ENCODE assay signal across 8 mouse cellular contexts in the genomic region with DNA sequence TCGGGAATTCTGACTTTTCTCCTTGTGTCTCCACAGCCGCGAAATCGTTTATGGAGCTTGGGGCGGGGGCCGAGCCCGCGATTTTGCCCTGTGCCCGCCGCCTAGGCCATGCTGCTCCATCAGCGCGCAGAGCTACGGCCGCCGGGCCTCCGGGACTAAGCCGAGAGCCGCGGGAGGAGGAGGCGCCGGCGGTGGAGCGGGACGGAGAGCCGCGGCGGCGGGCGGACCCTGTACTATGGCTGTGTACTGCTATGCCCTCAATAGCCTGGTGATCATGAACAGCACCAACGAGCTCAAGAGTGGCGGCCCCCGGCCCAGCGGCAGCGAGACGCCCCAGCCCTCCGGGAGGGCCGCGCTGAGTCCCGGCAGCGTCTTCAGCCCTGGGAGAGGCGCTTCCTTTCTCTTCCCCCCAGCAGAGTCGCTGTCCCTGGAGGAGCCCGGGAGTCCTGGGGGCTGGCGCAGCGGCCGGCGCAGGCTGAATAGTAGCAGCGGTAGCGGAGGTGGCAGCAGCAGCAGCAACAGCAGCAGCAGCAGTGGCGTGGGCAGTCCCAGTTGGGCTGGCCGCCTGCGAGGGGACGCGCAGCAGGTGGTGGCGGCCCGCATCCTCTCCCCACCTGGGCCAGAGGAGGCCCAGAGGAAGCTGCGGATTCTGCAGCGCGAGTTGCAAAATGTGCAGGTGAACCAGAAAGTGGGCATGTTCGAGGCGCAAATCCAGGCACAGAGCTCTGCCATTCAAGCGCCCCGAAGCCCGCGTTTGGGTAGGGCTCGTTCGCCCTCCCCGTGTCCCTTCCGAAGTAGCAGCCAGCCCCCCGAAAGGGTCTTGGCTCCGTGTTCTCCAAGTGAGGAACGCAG. TPM values are rescaled to one million over a fixed set of nuclear protein-coding genes. Genes with fewer than 3 reads are reported as not detected.
DNase-seq lines count a peak whose midpoint lies in the region; ATAC-seq and TF ChIP-seq lines count a peak whose summit lies in the region.

No protein-coding gene starts in this region.

- no peaks in the 10 kb centered on the region for H3K9me3 ChIP-seq in heart, embryonic 13.5 days

- no peak for DNase-seq in testis, postnatal 14 days (ENCODE audit: low spot score)
- peak; percentile 57 to 65 for DNase-seq in cerebellum, postnatal 14 days
- DNase-seq in layer of hippocampus, adult 18-20 months (ENCODE audit: low spot score in 2 of 2) = peak; percentile 36 to 72
- DNase-seq in lung, postnatal 36 days = peak; percentile 28
- no peak for DNase-seq in urinary bladder, adult 18-20 months (ENCODE audit: low spot score in 2 of 2)

- 4% methylated on average over 72 of the region's 72 CpGs for WGBS in heart, embryonic 13.5 days
- WGBS in small intestine, adult 2 months = 21% methylated on average over 72 of the region's 72 CpGs

- TF ChIP-seq CTCF in testis, adult 2 months (IDR thresholded peaks at IDR 0.05; ENCODE audit: control insufficient read depth, insufficient read depth, insufficient replicate concordance, low read depth, low read length) = no peak
- TF ChIP-seq CTCF in small intestine, adult 2 months (IDR thresholded peaks at IDR 0.05; ENCODE audit: extremely low read depth, insufficient read length, insufficient replicate concordance, low read depth, low read length) = no peak

- H3K27ac ChIP-seq in testis, adult 2 months (ENCODE audit: control insufficient read depth, insufficient read depth, low read depth, low read length) = no peak overlapping the region
- H3K27ac ChIP-seq in heart, embryonic 13.5 days (replicated peaks) = peak overlapping the region; percentile 92; the same call in 1 of the 2 replicates
- no peak overlapping the region for H3K27ac ChIP-seq in small intestine, adult 2 months (ENCODE audit: insufficient read depth, low read depth, low read length)

- H3K36me3 ChIP-seq in testis, adult 2 months (ENCODE audit: control insufficient read depth, insufficient read depth, low read length) = no peaks in the 10 kb centered on the region
- peaks cover 24% of the 10 kb centered on the region; the same call in 1 of the 2 replicates for H3K36me3 ChIP-seq in heart, embryonic 13.5 days
- no peaks in the 10 kb centered on the region; the same call in 1 of the 2 replicates for H3K36me3 ChIP-seq in small intestine, adult 2 months (ENCODE audit: control insufficient read depth, insufficient read depth, low read length)

- H3K27me3 ChIP-seq in testis, adult 2 months (ENCODE audit: control insufficient read depth, insufficient read depth, low read length) = no peaks in the 10 kb centered on the region; the same call in 1 of the 2 replicates
- H3K27me3 ChIP-seq in heart, embryonic 13.5 days (replicated peaks) = peaks cover 37% of the 10 kb centered on the region
- H3K27me3 ChIP-seq in small intestine, adult 2 months (ENCODE audit: control insufficient read depth, insufficient read depth, low read length) = 0 out of 2 replicates have a peak, but pooled peaks cover 2% of the 10 kb centered on the region

- H3K4me3 ChIP-seq in testis, adult 2 months (ENCODE audit: control insufficient read depth, low read depth, low read length) = peak overlapping the region; percentile 49
- peak overlapping the region; percentile 81 for H3K4me3 ChIP-seq in heart, embryonic 13.5 days
- peak overlapping the region; percentile 72 for H3K4me3 ChIP-seq in small intestine, adult 2 months (ENCODE audit: low read depth, low read length)

- H3K4me1 ChIP-seq in testis, adult 2 months (ENCODE audit: control insufficient read depth, insufficient read depth, low read length) = peaks cover 19% of the 10 kb centered on the region
- H3K4me1 ChIP-seq in heart, embryonic 13.5 days = peaks cover 68% of the 10 kb centered on the region
- H3K4me1 ChIP-seq in small intestine, adult 2 months (ENCODE audit: control insufficient read depth, insufficient read depth, insufficient read length, low read length) = peaks cover 21% of the 10 kb centered on the region

- H3K9ac ChIP-seq in heart, embryonic 13.5 days = peak overlapping the region; percentile 93

- peak overlapping the region; percentile 99 for H3K4me2 ChIP-seq in heart, embryonic 13.5 days

- ATAC-seq in heart, embryonic 13.5 days (ENCODE audit: extremely low read depth, insufficient number of reproducible peaks, low FRiP score, low TSS enrichment) = no peak

- no peak for TF ChIP-seq POLR2A in testis, adult 2 months (IDR thresholded peaks at IDR 0.05; ENCODE audit: control insufficient read depth, low read depth, low read length)
- TF ChIP-seq POLR2A in small intestine, adult 2 months (IDR thresholded peaks at IDR 0.05; ENCODE audit: low read depth, low read length) = no peak

RNA-seq across cellular contexts. Expression of gene Itpkb, which starts 2.0 kb away (rescaled TPM):
- polyA plus RNA-seq in testis, adult 2 months (2012; rRNA removed) = 9.9 TPM in 2 replicates
- 5.0 and 5.1 TPM in 2 replicates for polyA plus RNA-seq in heart, embryonic 13.5 days (2015; fragmentation: Nextera tagmentation; extraction: Ambion mirVana)
- 10 to 100 TPM; 27.2 to 27.4 TPM for total RNA-seq in layer of hippocampus, adult 18-20 months (2021)
- 4.4 and 6.0 TPM in 2 replicates for polyA plus RNA-seq in small intestine, adult 2 months (2012; rRNA removed)

Comparison
In these comparisons a context has a peak if more than half of its experiments do, and no peak if none do; other contexts are left out.
1. DNase-seq: peak in cerebellum, postnatal 14 days (2 of 2), layer of hippocampus, adult 18-20 months (2 of 2) and lung, postnatal 36 days (single experiment); none in testis, postnatal 14 days (single experiment) and urinary bladder, adult 18-20 months (0 of 2).
2. Peak in every context shown above with its lines, with median percentiles within 50 percentile points of each other: H3K4me3 ChIP-seq.